Mouse (Mus musculus) intestine, embryonic 14.5 days (tissue): ENCODE data around the gene Gm49361. TPM values are rescaled to one million over a fixed set of nuclear protein-coding genes. Genes with fewer than 3 reads are reported as not detected.

Source experiments
- ATAC-seq: fragments of 200-750 bp; cut with Nextera tagmentation; replicated peaks from 2 replicates; pipeline ENCODE4 v1.8.0; 2017; ENCODE audit warnings: low read depth, moderate number of reproducible peaks, moderate TSS enrichment, moderate library complexity; ENCODE audit not compliant: low FRiP score, low TSS enrichment
- DNase-seq: peaks from one replicate; pipeline ENCODE4 v3.0.0-alpha.2; 2018; ENCODE audit warnings: low spot score
- H3K27ac ChIP-seq: fragments of 300-500 bp; sonication (generic); 2 replicates; pipeline ENCODE4 v1.5.1; 2014; ENCODE audit warnings: low read depth, mild to moderate bottlenecking, control low read depth
- H3K27me3 ChIP-seq: fragments of 300-500 bp; sonication (generic); replicated peaks from 2 replicates; pipeline ENCODE4 v1.6.1; 2014; ENCODE audit warnings: low read length, control low read depth; ENCODE audit not compliant: control insufficient read depth, insufficient read depth
- H3K36me3 ChIP-seq: fragments of 300-500 bp; sonication (generic); 2 replicates; pipeline ENCODE4 v1.6.1; 2014; ENCODE audit warnings: low read length, control low read depth; ENCODE audit not compliant: control insufficient read depth, insufficient read depth
- H3K4me1 ChIP-seq: fragments of 300-500 bp; sonication (generic); replicated peaks from 2 replicates; pipeline ENCODE4 v1.6.1; 2014; ENCODE audit warnings: low read length, control low read depth, mixed read lengths; ENCODE audit not compliant: control insufficient read depth, insufficient read depth
- H3K4me2 ChIP-seq: fragments of 300-500 bp; sonication (generic); 2 replicates; pipeline ENCODE4 v1.6.1; 2014; ENCODE audit warnings: low read length
- H3K4me3 ChIP-seq: fragments of 300-500 bp; sonication (generic); 2 replicates; pipeline ENCODE4 v1.5.1; 2014; ENCODE audit warnings: low read depth, low read length, control low read depth, mixed read lengths
- H3K9ac ChIP-seq: fragments of 300-500 bp; sonication (generic); 2 replicates; pipeline ENCODE4 v1.6.1; 2014; ENCODE audit warnings: mild to moderate bottlenecking, low read length
- H3K9me3 ChIP-seq: fragments of 300-500 bp; sonication (generic); 2 replicates; pipeline ENCODE4 v1.6.1; 2016; ENCODE audit warnings: low read length, control low read depth; ENCODE audit not compliant: control insufficient read depth
- WGBS: fragments of 180-500 bp; shearing (Covaris S2); extraction: QIAGEN DNeasy Blood & Tissue Kit; methylation state at CpG from one replicate; pipeline ENCODE4 v1.1.7; 2014; 5-methylcytosine and 5-hydroxymethylcytosine counted together
- polyA plus RNA-seq: library from polyadenylated mRNA; unstranded; fragments of >200 nt; fragmentation: Nextera tagmentation; extraction: Ambion mirVana; gene quantifications from 2 replicates; pipeline ENCODE4 v1.2.1, GENCODE M21; 2014

The Gm49361 gene
- polyA plus RNA-seq, 1 experiment from 2014 or later = not detected

GRCm38 (mm10) chr14:57705759-57706158, 40.1 kb downstream of the Gm49361 start:
- ATAC-seq = no peak
- no peaks in the 10 kb centered on the region for H3K27me3 ChIP-seq
- no peak overlapping the region for H3K27ac ChIP-seq
- no peak overlapping the region for H3K9ac ChIP-seq
- 84% methylated on average over 4 of the region's 4 CpGs for WGBS
- H3K36me3 ChIP-seq = peaks cover 26% of the 10 kb centered on the region
- H3K4me3 ChIP-seq = no peak overlapping the region
- H3K4me2 ChIP-seq = no peak overlapping the region
- H3K9me3 ChIP-seq = no peaks in the 10 kb centered on the region
- H3K4me1 ChIP-seq = peaks cover 15% of the 10 kb centered on the region; the same call in 1 of the 2 replicates
- no peak for DNase-seq

- H3K4me1 ChIP-seq = peaks cover 15% of the 10 kb centered on the region; the same call in 1 of the 2 replicates
- H3K4me2 ChIP-seq = no peak overlapping the region
- H3K36me3 ChIP-seq = peaks cover 32% of the 10 kb centered on the region
- H3K9me3 ChIP-seq = no peaks in the 10 kb centered on the region
- no peaks in the 10 kb centered on the region for H3K27me3 ChIP-seq
- 89% methylated on average over 4 of the region's 4 CpGs for WGBS
- H3K4me3 ChIP-seq = no peak overlapping the region
- DNase-seq = no peak
- H3K9ac ChIP-seq = no peak overlapping the region
- no peak for ATAC-seq
- no peak overlapping the region for H3K27ac ChIP-seq
These were observed 40.8 kb downstream of the Gm49361 start for GRCm38 (mm10) chr14:57705075-57705474.

GRCm38 (mm10) chr14:57701915-57702477, 43.9 kb downstream of the Gm49361 start:
- Histone ChIP-seq H3K27me3 (no peaks in the 10 kb centered on the region), H3K27ac (peak overlapping the region; percentile 67; the same call in 1 of the 2 replicates), H3K4me3 (no peak overlapping the region), H3K9ac (no peak overlapping the region), H3K9me3 (no peaks in the 10 kb centered on the region), H3K36me3 (peaks cover 57% of the 10 kb centered on the region), H3K4me1 (no peaks in the 10 kb centered on the region), H3K4me2 (no peak overlapping the region)
- WGBS = 66% methylated on average over 12 of the region's 12 CpGs
- ATAC-seq = peak; percentile 85
- no peak for DNase-seq

GRCm38 (mm10) chr14:57699461-57699970, 46.4 kb downstream of the Gm49361 start:
- Histone ChIP-seq H3K4me3 (no peak overlapping the region), H3K9ac (no peak overlapping the region), H3K4me2 (no peak overlapping the region), H3K27ac (no peak overlapping the region), H3K27me3 (no peaks in the 10 kb centered on the region), H3K36me3 (peaks cover 76% of the 10 kb centered on the region), H3K9me3 (no peaks in the 10 kb centered on the region), H3K4me1 (no peaks in the 10 kb centered on the region)
- 97% methylated on average over 33 of the region's 33 CpGs for WGBS
- DNase-seq (no peak), ATAC-seq (no peak)

GRCm38 (mm10) chr14:57699016-57699415, 46.9 kb downstream of the Gm49361 start:
- no peak for ATAC-seq
- H3K4me1 ChIP-seq = no peaks in the 10 kb centered on the region
- no peaks in the 10 kb centered on the region for H3K9me3 ChIP-seq
- H3K36me3 ChIP-seq = peaks cover 81% of the 10 kb centered on the region
- H3K27me3 ChIP-seq = no peaks in the 10 kb centered on the region
- no peak overlapping the region for H3K4me2 ChIP-seq
- no peak overlapping the region for H3K27ac ChIP-seq
- no peak overlapping the region for H3K9ac ChIP-seq
- DNase-seq = no peak
- H3K4me3 ChIP-seq = no peak overlapping the region
- 86% methylated on average over 10 of the region's 10 CpGs for WGBS

- H3K4me3 ChIP-seq = no peak overlapping the region
- WGBS = 93% methylated on average over 15 of the region's 15 CpGs
- no peak for ATAC-seq
- no peaks in the 10 kb centered on the region for H3K27me3 ChIP-seq
- H3K36me3 ChIP-seq = peaks cover 86% of the 10 kb centered on the region
- no peak for DNase-seq
- no peaks in the 10 kb centered on the region for H3K9me3 ChIP-seq
- no peak overlapping the region for H3K27ac ChIP-seq
- H3K4me1 ChIP-seq = no peaks in the 10 kb centered on the region
- no peak overlapping the region for H3K9ac ChIP-seq
- H3K4me2 ChIP-seq = no peak overlapping the region
These were observed 49.8 kb downstream of the Gm49361 start for GRCm38 (mm10) chr14:57696066-57696465.

GRCm38 (mm10) chr14:57695550-57695949, 50.4 kb downstream of the Gm49361 start:
- ATAC-seq (no peak), DNase-seq (no peak)
- Histone ChIP-seq H3K36me3 (peaks cover 90% of the 10 kb centered on the region), H3K4me3 (no peak overlapping the region), H3K27ac (no peak overlapping the region), H3K4me2 (no peak overlapping the region), H3K4me1 (no peaks in the 10 kb centered on the region), H3K9me3 (no peaks in the 10 kb centered on the region), H3K27me3 (no peaks in the 10 kb centered on the region), H3K9ac (no peak overlapping the region)
- 91% methylated on average over 8 of the region's 8 CpGs for WGBS

GRCm38 (mm10) chr14:57694246-57694645, 51.7 kb downstream of the Gm49361 start:
- H3K9me3 ChIP-seq = no peaks in the 10 kb centered on the region
- 81% methylated on average over 16 of the region's 16 CpGs for WGBS
- H3K27ac ChIP-seq = no peak overlapping the region
- DNase-seq = no peak
- no peaks in the 10 kb centered on the region for H3K27me3 ChIP-seq
- no peaks in the 10 kb centered on the region for H3K4me1 ChIP-seq
- H3K9ac ChIP-seq = no peak overlapping the region
- no peak overlapping the region for H3K4me2 ChIP-seq
- H3K36me3 ChIP-seq = peaks cover 88% of the 10 kb centered on the region
- no peak for ATAC-seq
- no peak overlapping the region for H3K4me3 ChIP-seq

GRCm38 (mm10) chr14:57692517-57693130, 53.3 kb downstream of the Gm49361 start:
- H3K4me3 ChIP-seq = no peak overlapping the region
- no peak overlapping the region for H3K9ac ChIP-seq
- 88% methylated on average over 17 of the region's 17 CpGs for WGBS
- no peak overlapping the region for H3K4me2 ChIP-seq
- DNase-seq (no peak), ATAC-seq (no peak)
- H3K27ac ChIP-seq = no peak overlapping the region
- no peaks in the 10 kb centered on the region for H3K9me3 ChIP-seq
- H3K27me3 ChIP-seq = no peaks in the 10 kb centered on the region
- peaks cover 86% of the 10 kb centered on the region for H3K36me3 ChIP-seq
- H3K4me1 ChIP-seq = no peaks in the 10 kb centered on the region
